Mouse (Mus musculus) E14TG2a.4 (cell line): Measurements from ENCODE around the gene Entpd6.

Experiments used
- H3K27me3 ChIP-seq: 2 replicates; pipeline ENCODE4 v1.6.1; 2014; ENCODE audit warnings: low read length, control low read depth; ENCODE audit not compliant: insufficient read depth
- H3K36me3 ChIP-seq: 2 replicates; pipeline ENCODE4 v1.6.1; 2014; ENCODE audit warnings: low read length, control low read depth; ENCODE audit not compliant: insufficient read depth
- H3K4me1 ChIP-seq: replicated peaks from 2 replicates; pipeline ENCODE4 v1.6.1; 2014; ENCODE audit warnings: low read depth, low read length, control low read depth
- H3K4me3 ChIP-seq: replicated peaks from 2 replicates; pipeline ENCODE4 v1.5.1; 2014; ENCODE audit warnings: mild to moderate bottlenecking, low read length
- H3K9me3 ChIP-seq: 2 replicates; pipeline ENCODE4 v1.6.1; 2014; ENCODE audit warnings: low read length, control low read depth
- CTCF ChIP-seq: conservative IDR thresholded peaks from 2 replicates; pipeline ENCODE4 v1.5.1; 2014; ENCODE audit warnings: low read length
- NANOG ChIP-seq: IDR thresholded peaks from 2 replicates; pipeline ENCODE4 v1.6.1; 2014; ENCODE audit warnings: borderline replicate concordance, low read length, mixed read lengths
- POU5F1 ChIP-seq: IDR thresholded peaks from 2 replicates; pipeline ENCODE4 v1.6.1; 2014; ENCODE audit warnings: low read length, borderline replicate concordance

Gene Entpd6

GRCm38 (mm10) chr2:150820720-150821119 lies 71.9 kb downstream of the Entpd6 start:
- Histone ChIP-seq H3K9me3 (no peaks in the 10 kb centered on the region), H3K36me3 (peaks cover 40% of the 10 kb centered on the region), H3K4me1 (no peaks in the 10 kb centered on the region), H3K27me3 (no peaks in the 10 kb centered on the region), H3K4me3 (no peak overlapping the region)
- TF ChIP-seq CTCF = no peak
- no peak for TF ChIP-seq POU5F1
- TF ChIP-seq NANOG = no peak
